Mouse (Mus musculus): ENCODE results near the gene Rab37.

The Rab37 gene

DNA sequence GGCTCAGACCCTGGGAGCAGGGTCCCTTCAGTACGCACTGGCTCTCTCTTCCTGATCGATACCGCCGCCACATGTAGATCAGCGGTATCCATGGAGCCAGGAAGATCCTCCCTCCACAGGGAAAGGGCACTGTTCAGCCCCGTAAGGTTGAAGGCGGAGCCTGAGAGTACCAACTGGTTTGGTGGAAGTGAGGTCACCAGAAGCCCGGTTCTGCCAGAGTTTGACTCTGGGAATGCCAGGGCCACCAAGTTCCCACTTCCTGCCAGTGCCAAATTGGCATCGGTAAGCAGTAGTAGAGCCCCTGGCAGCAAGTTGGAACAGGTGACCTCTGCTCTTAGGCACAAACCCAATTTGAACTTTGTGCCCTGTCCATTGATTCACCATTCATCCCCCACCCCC lies 73.7 kb downstream of the Rab37 start:
- in situ Hi-C loops (cut with MboI) = no loop called here

DNA sequence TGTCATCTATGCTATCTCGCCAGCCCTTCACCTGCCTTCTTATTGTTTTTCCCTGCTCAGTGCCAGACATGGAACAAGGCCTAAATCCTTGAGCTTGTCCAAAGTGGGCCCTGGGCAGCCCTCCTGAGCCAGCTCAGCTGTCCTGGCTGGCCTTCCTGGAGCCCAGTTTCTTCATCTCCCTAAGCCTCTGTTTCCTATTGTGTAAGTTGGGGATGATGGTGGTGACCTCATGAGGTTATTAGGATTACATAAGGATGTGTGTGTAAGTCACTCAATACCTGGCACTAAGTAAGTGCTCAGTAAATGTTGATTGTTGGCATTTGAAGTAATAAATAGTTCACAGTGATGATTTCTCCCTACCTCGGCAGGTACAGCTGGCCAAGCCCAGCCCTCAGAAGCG lies 75.5 kb downstream of the Rab37 start:
- in situ Hi-C loops (cut with MboI) = no loop called here

DNA sequence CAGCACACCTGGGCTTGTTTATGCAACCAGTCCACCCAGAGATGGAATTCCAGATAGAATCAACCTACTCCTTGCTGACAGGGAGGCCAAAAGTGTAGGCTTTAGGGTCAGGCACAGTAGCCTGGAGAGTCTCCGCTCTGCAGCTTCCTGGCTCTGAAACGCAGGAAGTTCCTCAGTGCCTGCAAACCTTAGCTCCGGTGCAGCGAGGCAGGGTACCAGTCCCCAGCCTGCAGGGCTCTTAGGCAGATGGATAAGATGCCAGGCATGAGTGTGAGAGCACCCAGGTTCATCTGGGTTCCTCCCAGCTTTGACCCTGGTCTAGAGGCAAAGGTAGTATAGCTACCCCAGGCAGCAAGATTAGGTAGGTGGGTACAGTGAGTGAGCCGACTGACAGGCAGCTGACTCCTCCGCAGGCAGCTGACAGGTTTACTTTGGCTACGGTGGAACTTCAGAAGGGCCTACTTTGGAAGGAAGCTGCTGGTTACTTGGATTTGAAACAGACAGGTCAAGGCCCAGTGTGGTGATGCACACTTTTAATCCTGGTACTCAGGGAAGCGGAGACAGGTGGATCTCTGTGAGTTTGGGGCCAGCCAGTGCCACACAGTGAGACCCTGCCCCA lies 76.5 kb downstream of the Rab37 start:
- in situ Hi-C loops (cut with MboI) = no loop called here

DNA sequence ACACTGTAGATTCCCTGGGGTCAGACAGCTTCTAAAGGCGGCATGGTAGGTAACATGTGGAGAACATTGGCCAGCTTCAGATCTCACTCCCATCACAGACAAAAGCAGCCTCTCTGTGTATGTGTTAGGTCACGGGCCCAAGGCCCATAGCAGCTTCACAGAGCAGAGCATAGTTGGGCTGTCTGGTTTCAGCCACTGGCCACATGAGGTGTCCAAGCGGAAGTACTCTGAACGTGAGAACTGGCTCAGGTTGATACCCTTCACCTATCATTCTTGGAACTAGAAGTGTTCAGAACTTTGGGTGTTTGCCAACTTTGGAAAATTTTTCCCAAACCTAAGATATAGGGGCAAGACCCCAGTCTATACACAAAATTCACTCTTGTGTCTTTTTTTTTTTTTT lies 78.2 kb downstream of the Rab37 start:
- in situ Hi-C loops (cut with MboI) = no loop called here

DNA sequence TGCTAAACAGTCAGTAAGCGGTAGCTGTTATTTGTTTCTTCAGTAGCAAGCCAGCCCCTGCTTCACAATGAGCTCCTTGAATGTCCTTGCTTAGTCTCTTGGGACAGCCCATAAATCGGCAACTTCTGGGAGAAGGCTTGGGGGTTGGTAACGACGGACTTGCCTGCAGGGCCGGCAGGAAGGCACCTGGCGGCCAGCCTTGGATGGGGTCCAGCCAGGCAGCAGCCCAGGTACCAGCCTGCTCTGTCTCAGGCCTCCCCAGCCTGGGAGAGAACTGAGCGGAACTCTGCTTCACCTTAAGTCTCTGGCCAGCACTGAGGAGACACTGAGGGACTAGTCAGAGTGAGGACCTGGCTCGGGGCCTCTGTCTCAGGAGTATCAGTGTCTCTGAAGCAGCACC lies 79.9 kb downstream of the Rab37 start:
- in situ Hi-C loops (cut with MboI) = no loop called here

DNA sequence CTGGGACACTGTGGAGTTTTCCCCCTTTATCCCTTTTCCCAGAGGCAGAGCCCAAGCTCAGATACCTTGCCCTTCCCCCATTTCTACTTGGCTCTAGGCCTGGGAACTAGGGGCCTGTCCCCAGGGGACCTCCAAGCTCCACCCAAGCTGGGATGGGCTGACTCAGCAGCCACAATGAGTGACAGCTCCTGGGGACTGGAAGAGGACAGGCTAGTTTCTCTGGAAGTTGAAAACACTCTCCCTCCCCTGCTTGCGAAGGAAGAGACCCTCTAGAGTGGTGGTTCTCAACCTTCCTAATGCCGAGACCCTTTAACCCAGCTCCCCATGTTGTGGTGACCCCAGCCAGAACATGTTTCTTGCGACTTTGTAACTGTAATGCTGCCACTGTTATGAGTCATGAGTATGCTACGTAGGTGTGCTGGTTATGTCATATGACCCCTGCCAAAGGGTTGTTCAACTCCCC lies 81.6 kb downstream of the Rab37 start:
- in situ Hi-C loops (cut with MboI) = no loop called here

DNA sequence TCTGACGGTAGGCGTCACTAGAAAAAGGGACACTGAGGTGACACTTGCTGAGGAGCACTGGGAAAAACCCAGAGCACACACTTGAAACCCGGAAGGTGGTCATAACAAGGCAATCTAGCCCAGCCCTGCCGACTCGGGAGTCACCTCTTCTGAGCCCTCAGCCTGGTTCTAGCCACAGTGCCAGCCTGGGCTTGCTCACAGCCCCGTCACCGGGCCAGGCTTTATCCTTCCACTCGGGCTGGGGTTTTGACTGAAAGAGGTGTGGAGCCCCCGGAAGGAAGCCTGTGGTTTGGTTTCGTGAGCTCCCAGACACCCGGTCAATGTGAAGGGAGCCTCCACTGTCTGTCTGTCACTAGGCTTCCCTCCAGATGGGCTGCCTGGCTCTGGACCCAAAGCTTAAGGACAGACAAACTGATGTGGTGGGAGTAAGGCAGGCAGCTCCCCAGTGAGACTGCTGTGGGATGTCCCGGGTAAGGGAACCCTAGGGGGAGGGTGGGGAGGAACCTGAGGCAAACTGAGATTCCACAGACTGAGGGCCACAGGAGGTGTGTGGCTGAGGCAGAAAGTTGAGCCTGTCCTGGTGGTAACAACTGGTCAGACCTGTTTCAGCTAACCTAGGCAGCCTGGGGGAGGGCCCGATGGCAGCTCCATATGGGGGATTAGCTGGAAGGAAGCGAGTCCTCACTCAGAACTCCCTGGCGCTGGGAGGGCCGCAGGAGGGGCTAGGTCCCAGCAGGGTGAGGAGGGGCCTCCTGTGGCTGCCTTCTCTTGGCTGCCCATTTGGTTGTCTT lies 82.5 kb downstream of the Rab37 start:
- in situ Hi-C loops (cut with MboI) = no loop called here

DNA sequence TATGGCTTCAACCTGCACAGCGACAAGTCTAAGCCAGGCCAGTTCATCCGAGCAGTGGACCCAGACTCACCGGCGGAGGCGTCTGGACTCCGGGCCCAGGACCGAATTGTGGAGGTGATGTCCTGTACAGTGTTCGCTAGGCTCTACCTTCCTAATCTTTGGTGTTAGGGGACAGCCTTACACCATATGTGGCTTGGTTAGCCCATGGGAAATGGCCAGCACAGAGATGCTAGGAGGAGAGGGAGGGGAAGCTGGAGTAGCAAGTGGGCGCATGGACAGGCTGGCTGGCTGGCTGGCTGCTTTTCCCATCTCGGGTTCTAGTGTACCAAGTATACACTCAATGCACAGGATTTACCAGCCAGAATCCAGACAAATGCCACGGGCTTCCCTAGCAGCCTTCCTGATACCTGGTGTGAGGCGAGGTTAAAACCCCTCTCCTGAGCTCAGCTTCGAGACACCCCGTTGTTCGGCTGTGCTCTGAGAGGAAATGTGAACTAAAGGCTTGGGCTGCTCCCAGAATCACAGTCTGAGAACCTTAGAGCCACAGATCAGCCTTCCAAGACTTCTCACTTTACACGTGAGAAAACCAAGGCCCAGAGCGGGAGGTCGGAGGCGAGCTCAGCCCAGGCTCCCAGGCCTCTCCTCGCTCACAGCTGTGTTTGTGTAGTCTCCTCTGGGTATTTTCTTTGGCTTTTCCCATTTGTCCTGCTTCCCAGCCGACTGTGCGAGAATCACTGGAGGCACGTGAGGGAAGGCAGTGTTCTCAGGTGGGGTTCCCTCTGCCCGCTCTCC lies 85.4 kb downstream of the Rab37 start:
- in situ Hi-C loops (cut with MboI) = no loop called here

DNA sequence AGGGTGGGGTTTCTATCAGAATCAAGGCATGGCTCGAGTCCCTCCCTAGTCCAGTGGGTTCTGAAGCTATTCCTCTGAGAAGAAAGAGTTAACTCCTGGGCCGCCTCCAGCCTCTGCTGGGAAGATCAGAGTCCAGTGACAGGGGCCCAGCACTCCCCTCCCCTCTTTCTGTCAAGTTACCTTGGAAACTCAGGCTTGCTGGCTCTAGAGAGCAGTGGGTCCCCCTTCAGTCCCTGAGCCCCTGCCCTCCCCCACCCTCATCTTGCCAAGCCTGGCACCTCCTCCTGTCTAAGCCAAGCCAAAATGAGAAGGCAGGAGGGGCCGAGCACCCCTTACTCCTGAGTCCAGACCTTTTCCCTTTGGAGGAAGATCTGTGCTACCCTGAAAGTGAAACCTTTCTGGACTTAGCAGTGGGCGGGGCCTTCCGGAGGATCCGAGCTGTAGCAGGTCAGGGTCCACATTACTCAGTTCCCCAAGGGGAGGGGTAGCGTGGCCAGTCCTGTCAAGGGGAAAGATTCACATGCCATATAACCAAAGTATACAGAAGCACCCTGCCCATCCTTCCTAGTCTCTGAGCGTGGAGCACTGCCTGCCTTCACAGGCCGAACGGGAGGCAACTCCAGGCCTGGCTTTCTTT lies 86.4 kb downstream of the Rab37 start:
- in situ Hi-C loops (cut with MboI) = no loop called here

DNA sequence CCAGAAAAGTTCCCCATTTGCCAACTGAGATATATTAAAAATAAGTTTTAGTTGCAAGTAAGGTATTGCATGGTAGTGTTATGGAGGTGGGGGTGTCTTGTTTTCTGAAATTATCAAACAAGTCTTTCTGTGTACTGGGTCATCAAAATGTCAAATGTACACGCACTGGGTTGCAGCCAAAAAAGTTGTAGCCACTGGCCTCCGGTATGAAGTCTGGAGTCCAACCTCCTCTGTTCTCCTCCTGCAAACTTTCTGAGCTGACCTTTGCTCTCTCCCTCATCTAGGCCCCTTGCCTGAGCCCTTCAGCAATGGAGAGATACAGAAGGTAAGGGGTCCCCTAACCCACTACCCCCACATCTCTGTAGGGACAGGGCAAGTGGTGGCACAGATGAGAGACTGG lies 87.5 kb downstream of the Rab37 start:
- in situ Hi-C loops (cut with MboI) = no loop called here

DNA sequence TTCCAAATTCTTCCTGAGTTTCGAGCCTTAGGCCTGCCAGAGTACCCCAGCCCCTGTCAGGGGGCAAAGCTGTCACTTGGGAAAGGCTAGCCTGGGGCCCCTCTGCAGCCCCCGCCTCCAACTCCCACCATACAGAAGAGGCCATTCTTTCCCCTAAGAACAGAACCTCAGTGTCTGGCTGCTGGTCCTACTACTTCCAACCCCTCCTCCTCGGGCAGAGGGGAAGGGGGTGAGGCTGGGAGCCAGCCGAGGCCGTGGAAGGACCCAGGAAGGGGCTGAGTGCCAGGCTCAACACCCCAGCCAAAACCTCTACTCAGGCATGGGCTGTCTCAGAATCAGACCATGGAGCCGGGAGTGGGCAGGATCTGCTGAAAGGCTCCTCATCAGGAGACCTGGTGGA lies 88.0 kb downstream of the Rab37 start:
- in situ Hi-C loops (cut with MboI) = no loop called here

DNA sequence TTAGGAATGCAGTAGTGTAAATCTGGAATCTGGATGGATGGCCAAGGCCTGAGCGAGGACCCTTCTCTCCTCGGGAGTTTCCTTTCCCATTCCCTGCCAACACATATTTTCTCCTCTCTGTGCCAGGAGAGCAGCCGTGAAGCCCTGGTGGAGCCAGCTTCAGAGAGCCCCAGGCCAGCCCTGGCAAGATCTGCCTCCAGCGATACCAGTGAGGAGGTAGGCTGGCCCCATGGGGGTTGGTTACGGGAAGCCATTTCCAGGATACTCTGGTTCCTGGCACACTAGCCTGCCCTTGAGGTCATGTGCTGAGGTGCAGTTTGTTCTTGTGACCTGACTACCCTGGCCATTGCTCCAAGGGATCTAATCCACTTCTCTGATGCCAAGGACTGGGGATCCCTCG lies 88.7 kb downstream of the Rab37 start:
- in situ Hi-C loops (cut with MboI) = no loop called here

DNA sequence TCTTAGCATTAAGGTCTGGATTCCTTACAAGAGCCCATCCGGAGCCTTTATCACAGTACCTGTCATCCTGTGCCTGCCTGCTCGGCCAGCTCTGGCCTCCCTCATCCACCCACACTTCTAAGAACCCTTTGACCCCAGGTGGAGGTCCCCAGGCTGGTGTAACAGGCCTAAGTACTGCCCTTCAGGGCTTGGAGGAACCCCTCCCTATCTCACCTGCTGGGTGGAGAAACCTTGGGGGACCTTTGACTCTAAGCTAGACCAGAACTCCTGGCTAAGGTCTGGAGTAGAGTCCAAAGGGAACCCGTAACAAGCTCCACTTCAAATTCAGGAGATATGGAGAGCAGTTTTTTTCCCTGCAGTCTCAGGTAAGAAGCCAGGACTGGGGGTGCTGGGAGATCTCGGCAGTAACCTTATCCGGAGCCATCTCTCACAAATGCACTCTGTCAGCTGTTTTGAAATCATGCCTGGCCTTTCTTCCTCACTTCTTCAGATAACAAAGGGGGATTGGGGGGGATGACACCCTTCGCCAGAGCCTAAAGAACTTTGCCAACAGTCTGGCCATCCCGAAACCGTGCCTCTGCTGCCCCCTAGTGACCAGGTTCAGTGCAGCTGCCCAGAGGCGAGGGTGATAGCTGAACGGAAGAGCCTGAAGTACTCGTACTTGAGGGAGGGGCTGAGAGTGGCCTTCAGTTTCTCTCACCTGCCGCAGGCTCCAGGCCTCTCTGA lies 90.8 kb downstream of the Rab37 start:
- in situ Hi-C loops (cut with MboI) = no loop called here

DNA sequence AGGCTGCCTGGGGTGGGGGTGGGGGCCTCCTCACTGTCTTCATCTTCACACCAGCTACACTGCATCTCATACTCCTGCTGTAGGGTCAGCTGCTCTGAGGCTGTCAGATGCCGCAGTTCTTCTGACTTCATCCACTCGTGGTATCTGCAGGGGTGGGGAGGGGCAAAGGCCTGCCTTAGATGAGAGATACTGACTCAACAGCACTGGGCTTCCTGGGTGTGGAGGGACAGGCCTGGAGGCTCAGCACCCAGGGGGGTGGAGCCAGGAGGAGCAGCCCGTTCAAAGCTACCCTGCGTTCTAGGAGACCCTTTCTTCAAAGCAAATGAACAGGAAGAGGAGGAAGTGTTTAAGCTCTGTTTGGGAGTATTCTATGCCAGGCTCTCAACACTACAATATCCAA lies 93.7 kb downstream of the Rab37 start:
- in situ Hi-C loops (cut with MboI) = no loop called here

DNA sequence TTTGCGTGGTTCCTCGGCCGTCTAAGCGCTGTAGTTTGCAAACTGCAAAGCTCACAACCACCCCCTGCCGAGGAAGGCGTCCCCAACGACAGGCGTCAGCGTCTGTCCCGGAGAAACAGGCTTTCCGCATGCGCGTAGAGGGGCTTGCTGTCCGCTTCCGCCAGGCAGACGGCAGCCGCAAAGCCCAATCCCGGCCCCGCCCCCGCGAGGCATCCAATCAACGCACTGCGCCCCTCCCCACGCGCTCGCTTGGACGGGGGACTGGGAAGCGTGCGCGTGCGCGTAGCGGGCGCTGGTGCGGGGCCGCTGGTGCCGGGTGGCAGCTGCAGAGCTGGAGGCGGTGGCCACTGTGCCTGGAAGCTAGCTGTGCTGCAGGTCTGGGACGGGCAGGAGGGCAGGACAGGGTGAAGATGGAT lies 96.0 kb downstream of the Rab37 start, which contains the start of gene Tmem104:
Gene Tmem104 (plus strand): TSS at position 264 of the 416 bp plus-strand sequence.
- in situ Hi-C loops (cut with MboI) = no loop called here

DNA sequence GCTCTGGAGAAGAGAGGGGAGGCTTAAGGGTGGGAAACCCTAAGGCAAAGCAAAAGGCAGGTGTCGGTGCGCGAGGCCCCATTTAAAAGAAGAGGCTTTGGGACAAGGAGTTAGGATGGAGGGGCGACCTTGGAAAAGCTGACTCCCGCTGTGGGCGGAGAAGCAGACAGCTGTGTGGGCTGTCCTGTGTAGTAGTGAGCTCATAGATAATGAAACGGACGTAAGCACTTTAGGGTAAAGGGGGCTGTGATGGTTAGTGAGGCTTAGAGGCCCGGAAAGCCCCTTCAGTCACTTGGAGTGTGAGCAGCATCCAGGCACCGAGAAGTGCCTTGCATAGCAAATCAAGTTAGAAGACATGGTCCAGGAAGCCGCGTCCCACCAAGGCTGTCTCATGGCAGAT lies 96.5 kb downstream of the Rab37 start, which contains the start of gene Nat9:
Gene Nat9 (minus strand): TSS at position 167 of the 400 bp plus-strand sequence.
- in situ Hi-C loops (cut with MboI) = no loop called here

DNA sequence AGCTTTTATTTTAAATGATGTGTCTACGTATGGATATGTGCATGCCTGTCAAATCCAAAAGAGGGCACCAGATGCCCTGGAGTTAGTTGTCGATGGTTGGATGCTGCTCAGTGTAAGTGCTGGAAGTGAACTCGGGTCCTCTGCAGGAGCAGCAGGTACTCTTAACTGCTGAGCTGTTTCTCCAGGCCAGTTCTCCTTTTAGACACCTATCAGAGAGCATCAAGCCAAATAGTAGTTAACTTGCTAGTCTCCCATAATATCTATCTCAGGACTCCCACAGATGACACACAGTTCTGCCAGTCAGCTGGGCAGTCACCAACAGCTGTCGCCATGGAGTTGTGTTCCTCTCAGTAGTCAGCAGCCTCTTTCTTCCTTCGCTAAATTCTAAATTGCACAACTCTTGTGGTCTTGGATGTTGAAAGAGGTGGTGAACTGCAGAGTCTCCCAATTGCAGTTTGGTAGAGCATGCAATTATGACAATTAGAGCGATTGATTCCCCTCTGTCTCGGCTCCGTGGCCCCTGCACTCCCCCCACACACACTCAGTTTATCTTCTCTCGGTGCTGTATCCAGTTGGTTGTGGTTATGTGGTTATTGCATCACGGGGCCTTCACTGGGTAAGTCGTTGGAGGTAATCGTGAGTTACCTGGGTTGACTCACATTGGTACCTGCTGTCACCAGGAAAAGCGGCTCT lies 97.5 kb downstream of the Rab37 start:
- in situ Hi-C loops (cut with MboI) = no loop called here

DNA sequence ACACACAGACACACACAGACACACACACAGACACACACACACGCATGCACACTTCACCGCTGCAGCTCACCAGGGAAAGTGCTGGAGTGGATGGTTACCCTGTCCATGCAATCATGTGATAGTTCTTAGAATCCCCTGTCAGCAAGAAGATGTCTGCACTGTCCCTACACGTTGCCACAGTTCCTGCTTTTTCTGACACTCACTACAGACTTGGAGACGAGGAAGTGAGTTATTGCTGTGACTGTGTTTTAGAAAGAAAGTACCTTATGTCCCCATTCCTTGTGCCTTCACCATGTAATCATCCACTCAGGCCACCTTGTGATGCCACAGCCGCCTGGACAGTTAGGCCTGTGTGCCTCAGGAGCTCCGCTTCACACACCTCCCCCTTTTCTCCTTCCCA lies 98.1 kb downstream of the Rab37 start:
- in situ Hi-C loops (cut with MboI) = no loop called here

DNA sequence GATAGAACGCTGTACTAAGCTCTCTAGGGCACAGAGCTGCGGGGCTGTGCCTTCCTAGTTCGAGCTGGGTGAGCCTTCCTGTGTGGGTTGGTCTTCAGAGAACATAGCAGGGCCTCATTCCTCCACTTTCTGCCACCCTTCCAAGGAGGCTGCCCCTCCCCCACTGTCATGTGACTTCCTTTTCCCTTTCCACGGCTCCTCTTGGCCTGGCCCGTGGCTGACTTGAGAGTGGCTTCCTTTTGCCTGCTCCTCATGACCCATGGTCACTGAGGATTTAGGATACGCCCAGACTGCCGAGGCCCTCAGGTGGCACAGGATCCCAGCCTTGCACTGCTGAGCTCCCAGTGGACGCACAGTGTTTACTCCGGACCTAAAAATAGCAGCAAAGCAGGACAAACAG lies 100.9 kb downstream of the Rab37 start:
- in situ Hi-C loops (cut with MboI) = no loop called here

DNA sequence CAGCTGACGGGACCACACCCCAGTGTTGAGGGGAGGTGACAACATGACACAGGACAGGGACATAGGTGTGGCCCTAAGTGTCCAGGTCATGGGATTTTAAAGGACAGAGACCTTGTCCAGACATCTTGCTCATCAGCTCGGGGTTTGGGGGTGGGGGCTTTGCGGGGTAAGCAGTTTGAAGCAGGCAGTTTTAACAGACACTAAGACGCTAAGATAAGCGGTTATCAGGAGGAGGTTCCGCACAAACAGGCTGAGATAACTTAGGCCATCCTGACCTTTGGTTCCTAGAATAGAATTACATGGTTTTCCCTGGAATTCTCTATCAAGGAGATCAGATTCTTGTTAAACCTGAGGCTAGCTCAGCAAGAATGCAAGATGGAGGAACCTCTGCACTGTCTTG lies 103.5 kb downstream of the Rab37 start:
- in situ Hi-C loops (cut with MboI) = no loop called here

DNA sequence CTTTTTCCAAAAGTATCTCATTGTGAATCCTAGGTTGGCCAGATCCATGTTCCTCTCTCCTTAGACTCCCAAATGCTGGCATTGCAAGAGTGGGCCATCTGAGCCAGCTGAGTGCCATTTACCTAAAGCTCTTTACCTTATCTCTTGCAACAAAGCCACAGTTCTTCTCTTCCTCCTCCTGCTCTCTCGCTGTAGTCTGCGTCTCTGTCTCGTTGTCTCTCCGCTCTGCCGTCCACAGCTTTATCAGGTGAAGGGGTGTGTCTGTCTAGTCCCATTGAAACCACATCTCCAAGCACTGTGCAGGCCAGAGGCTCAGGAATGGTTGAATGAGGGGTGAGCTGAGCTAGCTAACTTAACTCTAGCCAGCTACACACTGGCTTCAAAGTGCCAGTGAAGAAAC lies 104.7 kb downstream of the Rab37 start:
- in situ Hi-C loops (cut with MboI) = no loop called here

Data from mature B cell (primary cell).